Mouse (Mus musculus) spleen, postnatal 4 days (tissue): ENCODE data around the gene Actn4.

Experiments
- DNase-seq, 2 experiments: peaks; one replicate each; pipeline ENCODE4 v3.0.0; 2022; ENCODE audit warnings: low spot score in 2 of 2

Actn4 gene

GRCm38 (mm10) chr7:28847273-28847672 is 114.9 kb downstream of the Actn4 start:
- DNase-seq: no peak
